Mouse (Mus musculus) neural tube, embryonic 11.5 days (tissue): ENCODE measurements at regions not wholly inside any gene's neighbourhood (a gene's known extent, or its start where the extent isn't known, plus 50 kb on each side); places are given as distances from the start of the nearest gene placed in this dataset.

Source experiments
- ATAC-seq: fragments of 200-750 bp; cut with Nextera tagmentation; 2 replicates; pipeline ENCODE4 v1.8.0; 2017; ENCODE audit warnings: moderate number of reproducible peaks, mild to moderate bottlenecking, moderate TSS enrichment, moderate library complexity; ENCODE audit not compliant: insufficient read depth, low FRiP score, low TSS enrichment
- DNase-seq: peaks from one replicate; pipeline ENCODE4 v3.0.0-alpha.2; 2015; ENCODE audit warnings: low spot score
- H3K27ac ChIP-seq: fragments of 300-500 bp; sonication (generic); 2 replicates; pipeline ENCODE4 v1.5.1; 2014; ENCODE audit warnings: low read depth, mild to moderate bottlenecking, low read length
- H3K27me3 ChIP-seq: fragments of 300-500 bp; sonication (generic); 2 replicates; pipeline ENCODE4 v1.6.1; 2014; ENCODE audit warnings: mild to moderate bottlenecking, low read length, mixed read lengths; ENCODE audit not compliant: control insufficient read depth, insufficient read depth
- H3K36me3 ChIP-seq: fragments of 300-500 bp; sonication (generic); 2 replicates; pipeline ENCODE4 v1.6.1; 2014; ENCODE audit warnings: mild to moderate bottlenecking, low read length, moderate library complexity, mixed read lengths; ENCODE audit not compliant: control insufficient read depth, insufficient read depth
- H3K4me1 ChIP-seq: fragments of 300-500 bp; sonication (generic); 2 replicates; pipeline ENCODE4 v1.6.1; 2014; ENCODE audit warnings: low read length, mixed read lengths; ENCODE audit not compliant: control insufficient read depth, insufficient read depth
- H3K4me2 ChIP-seq: fragments of 300-500 bp; sonication (generic); 2 replicates; pipeline ENCODE4 v1.6.1; 2014; ENCODE audit warnings: low read depth, mild to moderate bottlenecking, moderate library complexity
- H3K4me3 ChIP-seq: fragments of 300-500 bp; sonication (generic); 2 replicates; pipeline ENCODE4 v1.5.1; 2014; ENCODE audit warnings: low read depth, low read length
- H3K9ac ChIP-seq: fragments of 300-500 bp; sonication (generic); 2 replicates; pipeline ENCODE4 v1.6.1; 2014; ENCODE audit warnings: mild to moderate bottlenecking, low read length
- H3K9me3 ChIP-seq: fragments of 300-500 bp; sonication (generic); 2 replicates; pipeline ENCODE4 v1.6.1; 2016; ENCODE audit warnings: low read length; ENCODE audit not compliant: control insufficient read depth
- WGBS: fragments of 180-500 bp; shearing (Covaris S2); extraction: QIAGEN DNeasy Blood & Tissue Kit; methylation state at CpG from one replicate; pipeline ENCODE4 v1.1.7; 2014; 5-methylcytosine and 5-hydroxymethylcytosine counted together

DNA sequence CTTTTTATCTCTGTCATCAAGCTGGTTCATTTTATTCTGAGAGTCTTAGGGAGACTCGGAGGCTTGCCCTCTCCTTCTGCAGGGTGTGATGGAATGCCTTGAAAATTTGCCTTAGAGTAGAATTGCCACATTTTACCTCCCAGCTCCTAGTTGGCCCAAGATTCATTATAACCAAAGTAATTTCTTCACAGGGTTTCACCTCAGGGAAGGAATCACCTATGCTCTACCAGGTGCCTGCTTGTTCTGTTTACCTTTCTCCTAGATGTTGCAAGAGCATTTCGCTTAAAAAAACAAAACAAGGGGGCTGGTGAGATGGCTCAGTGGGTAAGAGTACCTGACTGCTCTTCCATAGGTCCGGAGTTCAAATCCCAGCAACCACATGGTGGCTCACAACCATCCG, 134.8 kb downstream of the Plk2 start:
- Histone ChIP-seq H3K27me3 (no peaks in the 10 kb centered on the region), H3K27ac (no peak overlapping the region), H3K9me3 (no peaks in the 10 kb centered on the region), H3K4me1 (no peaks in the 10 kb centered on the region), H3K36me3 (no peaks in the 10 kb centered on the region), H3K4me2 (no peak overlapping the region), H3K9ac (no peak overlapping the region), H3K4me3 (no peak overlapping the region)
- ATAC-seq (no peak), DNase-seq (no peak)
- WGBS, result 96% methylated on average over 4 of the region's 4 CpGs

DNA sequence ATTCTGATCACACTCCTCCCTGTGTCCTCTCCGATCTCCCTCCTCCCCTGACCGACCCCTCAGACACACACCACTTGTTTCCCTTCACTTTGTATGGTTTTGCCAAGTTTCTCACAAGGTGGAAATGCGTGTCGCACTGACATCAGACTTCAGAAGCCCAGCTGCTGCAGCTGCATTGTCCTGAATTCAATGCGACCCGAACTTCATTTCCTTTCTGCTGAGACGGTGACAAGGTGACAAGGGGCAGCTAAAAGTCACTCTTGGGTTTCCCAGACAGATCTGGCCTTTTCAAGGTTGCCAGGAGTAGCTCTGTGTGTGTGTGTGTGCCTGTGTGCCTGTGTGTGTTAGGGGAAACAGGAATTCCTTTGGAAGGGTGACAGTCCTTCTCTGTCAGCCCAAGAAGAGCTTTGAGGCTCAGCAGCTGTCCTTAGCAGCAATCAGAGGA, 139.5 kb downstream of the Plk2 start:
- Histone ChIP-seq H3K9me3 (no peaks in the 10 kb centered on the region), H3K27ac (no peak overlapping the region), H3K36me3 (no peaks in the 10 kb centered on the region), H3K4me1 (no peaks in the 10 kb centered on the region), H3K4me3 (no peak overlapping the region), H3K4me2 (no peak overlapping the region), H3K9ac (no peak overlapping the region), H3K27me3 (no peaks in the 10 kb centered on the region)
- DNase-seq (no peak), ATAC-seq (no peak)
- 36% methylated on average over 7 of the region's 7 CpGs for WGBS

GRCm38 (mm10) chr13:110535785-110536184, 140.9 kb downstream of the Plk2 start:
- WGBS, result 79% methylated on average over 2 of the region's 2 CpGs
- Histone ChIP-seq H3K27ac (no peak overlapping the region), H3K4me3 (no peak overlapping the region), H3K9me3 (no peaks in the 10 kb centered on the region), H3K27me3 (no peaks in the 10 kb centered on the region), H3K4me2 (no peak overlapping the region), H3K9ac (no peak overlapping the region), H3K36me3 (no peaks in the 10 kb centered on the region), H3K4me1 (no peaks in the 10 kb centered on the region)
- no peak for ATAC-seq
- no peak for DNase-seq

DNA sequence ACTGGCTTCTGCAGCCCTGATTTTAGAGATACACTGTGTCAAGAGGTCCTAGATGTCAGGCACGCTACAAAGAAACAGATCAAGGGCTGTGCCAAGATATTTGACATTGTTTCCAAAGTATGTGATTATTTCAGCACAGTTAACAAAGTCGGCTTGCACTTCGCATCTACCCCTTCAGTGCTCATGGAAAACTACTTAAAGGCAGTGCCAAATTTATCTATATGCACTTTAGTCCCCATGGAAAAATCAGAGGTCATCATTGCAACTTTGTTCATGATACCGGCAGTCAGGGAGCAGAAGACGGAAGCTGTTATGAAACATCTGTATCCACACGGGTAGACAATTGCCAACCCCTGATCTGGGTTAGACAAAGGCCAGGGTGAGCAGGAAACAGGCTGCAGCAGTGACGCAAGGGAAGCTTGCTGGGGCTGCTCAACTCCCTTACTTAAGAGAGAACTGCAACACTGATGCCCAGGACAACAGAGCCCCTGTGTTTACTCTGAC, 143.2 kb downstream of the Plk2 start:
- ATAC-seq (no peak), DNase-seq (no peak)
- Histone ChIP-seq H3K4me1 (no peaks in the 10 kb centered on the region), H3K27me3 (no peaks in the 10 kb centered on the region), H3K9ac (no peak overlapping the region), H3K36me3 (no peaks in the 10 kb centered on the region), H3K9me3 (no peaks in the 10 kb centered on the region), H3K4me3 (no peak overlapping the region), H3K27ac (no peak overlapping the region), H3K4me2 (no peak overlapping the region)
- 65% methylated on average over 7 of the region's 7 CpGs for WGBS

DNA sequence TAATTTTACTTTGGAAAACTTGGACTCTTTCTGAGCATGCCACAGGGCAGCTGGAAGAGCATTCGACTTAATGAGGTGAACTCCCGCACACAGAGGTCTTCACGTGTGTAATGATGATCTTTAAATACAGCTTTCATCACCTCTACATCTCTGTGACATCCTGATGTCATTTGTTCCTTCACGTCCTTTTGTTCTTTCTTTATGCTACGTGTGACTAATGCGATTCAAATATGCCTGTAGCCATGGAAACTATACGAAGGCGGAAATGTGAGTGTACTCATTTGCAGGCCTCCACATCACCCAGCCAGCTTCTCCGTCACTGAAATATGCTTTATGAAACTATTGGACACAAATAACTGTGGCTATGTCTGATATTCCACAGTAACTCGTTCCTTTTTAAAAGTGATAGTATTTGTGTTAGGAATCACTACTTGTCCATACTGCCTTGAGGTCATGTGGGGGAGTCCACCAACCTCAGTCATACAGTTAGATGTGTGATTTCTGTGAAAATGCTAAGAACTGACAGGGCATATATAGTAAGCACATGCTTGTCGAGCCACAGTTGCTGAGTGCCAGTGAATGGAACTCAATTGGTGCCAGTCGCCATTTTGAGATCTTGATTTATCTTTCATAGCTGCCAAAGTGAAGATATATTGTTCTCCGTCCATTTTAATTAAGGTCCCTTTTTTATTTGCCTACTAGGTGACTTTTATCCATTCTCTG, 145.9 kb downstream of the Plk2 start:
- H3K4me2 ChIP-seq, result no peak overlapping the region
- no peaks in the 10 kb centered on the region for H3K4me1 ChIP-seq
- H3K9ac ChIP-seq, result no peak overlapping the region
- no peak overlapping the region for H3K4me3 ChIP-seq
- H3K27me3 ChIP-seq, result no peaks in the 10 kb centered on the region
- H3K27ac ChIP-seq, result no peak overlapping the region
- no peaks in the 10 kb centered on the region for H3K9me3 ChIP-seq
- 70% methylated on average over 13 of the region's 13 CpGs for WGBS
- no peak for ATAC-seq
- DNase-seq, result no peak
- H3K36me3 ChIP-seq, result no peaks in the 10 kb centered on the region

DNA sequence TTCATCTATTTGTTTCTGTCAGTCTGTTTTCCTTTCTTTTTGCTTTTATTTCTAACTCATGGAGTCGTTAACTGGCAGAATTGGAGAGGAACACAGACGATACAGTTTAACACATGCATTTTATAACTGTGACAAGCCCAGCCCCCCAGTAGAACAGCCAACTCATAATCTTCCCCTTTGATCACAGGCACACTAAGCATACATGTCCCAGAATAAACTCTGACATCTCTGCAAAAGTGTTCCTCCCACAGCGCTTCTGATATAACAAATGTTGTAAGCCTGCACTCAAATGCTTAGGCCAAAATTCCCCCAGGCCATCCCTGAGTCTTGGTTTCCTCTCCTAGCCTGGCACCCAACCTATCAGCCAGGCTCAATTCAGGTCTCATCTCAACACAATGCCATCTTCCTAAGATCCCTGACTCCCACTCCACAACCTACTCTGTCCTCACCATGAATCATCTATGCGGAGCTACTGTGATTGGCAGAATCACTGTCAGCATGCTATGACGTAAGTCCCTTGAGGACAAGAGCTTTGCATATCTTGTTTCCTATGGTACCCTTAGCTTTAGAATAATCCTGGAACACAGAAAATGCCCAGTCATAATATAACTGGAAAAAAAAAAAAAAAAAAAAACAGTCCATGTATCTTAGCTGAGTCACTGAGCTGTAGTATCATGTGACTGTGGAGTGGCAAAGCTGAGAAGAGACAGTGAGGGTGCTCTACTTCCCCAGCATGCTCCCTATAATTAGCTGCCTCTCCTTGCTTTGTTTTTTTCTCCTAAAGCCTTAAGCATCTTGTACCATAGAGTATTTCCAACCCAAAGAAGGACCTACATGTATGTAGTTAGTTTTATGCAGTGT, 146.7 kb downstream of the Plk2 start:
- Histone ChIP-seq H3K9me3 (no peaks in the 10 kb centered on the region), H3K4me3 (no peak overlapping the region), H3K4me1 (no peaks in the 10 kb centered on the region), H3K36me3 (no peaks in the 10 kb centered on the region), H3K27ac (no peak overlapping the region), H3K9ac (no peak overlapping the region), H3K27me3 (no peaks in the 10 kb centered on the region), H3K4me2 (no peak overlapping the region)
- DNase-seq (no peak), ATAC-seq (no peak)
- WGBS, result 89% methylated on average over 5 of the region's 5 CpGs

DNA sequence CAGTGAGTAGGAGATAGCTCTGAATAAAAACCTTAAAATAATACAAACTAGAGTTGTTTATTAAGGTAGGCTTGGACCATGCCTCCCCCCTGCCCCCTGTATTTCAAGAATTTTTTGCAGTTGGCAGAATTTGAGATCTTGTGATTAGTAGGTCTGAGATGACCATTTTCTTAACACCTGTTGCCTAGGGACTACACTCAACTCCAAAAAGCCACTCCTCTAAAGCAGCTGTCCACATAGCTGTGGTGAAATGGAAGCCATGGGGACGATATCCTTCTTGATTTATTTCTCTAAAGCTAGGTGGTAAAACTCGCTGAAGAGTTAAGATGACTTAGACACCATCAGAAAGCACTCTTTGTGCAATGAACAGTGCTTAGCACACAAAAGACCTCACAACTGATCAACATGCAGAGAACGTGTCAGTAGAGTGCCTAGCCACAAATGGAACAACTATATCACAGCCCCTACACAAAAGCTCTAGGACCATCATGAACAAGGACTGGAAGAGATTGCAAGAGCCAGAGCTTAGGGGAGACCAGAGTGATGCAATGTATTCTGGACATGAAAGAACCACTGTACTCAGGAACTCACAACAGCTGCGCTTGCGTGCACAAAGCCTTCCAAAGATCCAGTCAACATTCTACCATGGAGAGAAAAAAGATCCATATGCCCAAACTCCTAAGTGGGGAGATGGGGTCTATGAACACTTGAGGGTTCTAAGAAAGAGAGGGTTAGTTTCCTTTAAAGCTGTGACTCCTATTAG, 147.6 kb downstream of the Plk2 start:
- no peak for DNase-seq
- 86% methylated on average over 5 of the region's 5 CpGs for WGBS
- H3K27me3 ChIP-seq, result no peaks in the 10 kb centered on the region

DNA sequence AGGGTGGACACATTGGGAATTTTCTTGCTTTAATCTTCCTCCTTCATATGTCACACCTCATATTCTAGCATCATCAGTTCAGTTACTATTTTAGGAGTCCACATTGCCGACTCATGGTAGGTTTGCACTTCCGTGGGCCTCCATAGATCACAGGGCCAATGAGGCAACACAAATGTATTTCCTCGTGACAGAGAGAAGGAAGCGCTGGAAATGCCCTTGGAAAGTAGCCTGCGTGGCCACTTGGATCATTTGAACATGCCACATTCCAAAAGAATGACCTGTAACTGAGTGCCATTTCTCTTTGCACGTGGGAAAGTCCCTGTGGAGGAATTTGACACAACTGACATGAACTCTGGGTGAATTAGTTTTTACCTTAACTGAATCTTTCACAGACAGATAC, 150.6 kb downstream of the Plk2 start:
- no peaks in the 10 kb centered on the region for H3K27me3 ChIP-seq
- no peak overlapping the region for H3K27ac ChIP-seq
- H3K9ac ChIP-seq, result no peak overlapping the region
- DNase-seq, result no peak
- 75% methylated on average over 6 of the region's 6 CpGs for whole genome bisulfite sequencing
- H3K36me3 ChIP-seq, result no peaks in the 10 kb centered on the region
- no peaks in the 10 kb centered on the region for H3K4me1 ChIP-seq
- no peaks in the 10 kb centered on the region for H3K9me3 ChIP-seq
- no peak for ATAC-seq
- no peak overlapping the region for H3K4me2 ChIP-seq
- no peak overlapping the region for H3K4me3 ChIP-seq

More for the DNA sequence above, 147.6 kb downstream of the Plk2 start:
- no peak for ATAC-seq
- Histone ChIP-seq H3K4me3 (no peak overlapping the region), H3K9me3 (no peaks in the 10 kb centered on the region), H3K27ac (no peak overlapping the region), H3K9ac (no peak overlapping the region), H3K4me2 (no peak overlapping the region), H3K4me1 (no peaks in the 10 kb centered on the region), H3K36me3 (no peaks in the 10 kb centered on the region)
